Mouse (Mus musculus): ENCODE data around the gene Cpt1b.

- TF ChIP-seq TAL1 (IDR thresholded peaks at IDR 0.05; ENCODE audit: low read length) (no peak), GATA1 (IDR thresholded peaks at IDR 0.05; ENCODE audit: low read length) (no peak)
These were observed 53.6 kb downstream of the Cpt1b start for GRCm38 (mm10) chr15:89372068-89372467.

Data from erythroblast, embryonic 14.5 days (primary cell).